ENCODE assay signal across 8 mouse cellular contexts in genomic region chr12:24975115-24975733, GRCm38 (mm10). TPM values are rescaled to one million over a fixed set of nuclear protein-coding genes. Genes with fewer than 3 reads are reported as not detected.
DNase-seq lines count a peak whose midpoint lies in the region; ATAC-seq lines count a peak whose summit lies in the region.

No protein-coding gene starts in this region.

- H3K9me3 ChIP-seq in embryonic facial prominence, embryonic 15.5 days (replicated peaks): no peaks in the 10 kb centered on the region
- no peaks in the 10 kb centered on the region for H3K9me3 ChIP-seq in limb, embryonic 11.5 days (ENCODE audit: control insufficient read depth, low read length)
- H3K9me3 ChIP-seq in midbrain, embryonic 13.5 days: no peaks in the 10 kb centered on the region

- peak overlapping the region; percentile 59 for H3K4me2 ChIP-seq in embryonic facial prominence, embryonic 15.5 days (replicated peaks)
- peak overlapping the region; percentile 69 for H3K4me2 ChIP-seq in limb, embryonic 11.5 days (ENCODE audit: low read depth, severe bottlenecking)
- peak overlapping the region; percentile 58 for H3K4me2 ChIP-seq in midbrain, embryonic 13.5 days (replicated peaks)

- ATAC-seq in embryonic facial prominence, embryonic 15.5 days (ENCODE audit: insufficient number of reproducible peaks, low FRiP score, low TSS enrichment, low read depth): peak; percentile 81
- ATAC-seq in limb, embryonic 11.5 days (ENCODE audit: insufficient number of reproducible peaks, low FRiP score, low TSS enrichment, low read depth): peak; percentile 10; the same call in 1 of the 2 replicates
- no peak; the same call in 1 of the 2 replicates for ATAC-seq in midbrain, embryonic 13.5 days

- peaks cover 16% of the 10 kb centered on the region for H3K4me1 ChIP-seq in embryonic facial prominence, embryonic 15.5 days
- H3K4me1 ChIP-seq in limb, embryonic 11.5 days (ENCODE audit: control insufficient read depth, insufficient read depth, low read length): no peaks in the 10 kb centered on the region
- peaks cover 28% of the 10 kb centered on the region for H3K4me1 ChIP-seq in midbrain, embryonic 13.5 days (replicated peaks)

- under 1% methylated on average over 31 of the region's 31 CpGs for WGBS in embryonic facial prominence, embryonic 15.5 days
- under 1% methylated on average over 28 of the region's 31 CpGs for WGBS in limb, embryonic 11.5 days
- WGBS in midbrain, embryonic 13.5 days: under 1% methylated on average over 31 of the region's 31 CpGs

- H3K27me3 ChIP-seq in embryonic facial prominence, embryonic 15.5 days: no peaks in the 10 kb centered on the region
- no peaks in the 10 kb centered on the region for H3K27me3 ChIP-seq in limb, embryonic 11.5 days (ENCODE audit: control insufficient read depth, insufficient read depth, low read length)
- H3K27me3 ChIP-seq in midbrain, embryonic 13.5 days: 0 out of 2 replicates have a peak, but pooled peaks cover 3% of the 10 kb centered on the region

- H3K4me3 ChIP-seq in embryonic facial prominence, embryonic 15.5 days (replicated peaks): peak overlapping the region; percentile 87
- H3K4me3 ChIP-seq in limb, embryonic 11.5 days (ENCODE audit: low read depth, low read length): peak overlapping the region; percentile 76
- peak overlapping the region; percentile 86 for H3K4me3 ChIP-seq in midbrain, embryonic 13.5 days (replicated peaks)

- no peaks in the 10 kb centered on the region for H3K36me3 ChIP-seq in embryonic facial prominence, embryonic 15.5 days
- no peaks in the 10 kb centered on the region for H3K36me3 ChIP-seq in limb, embryonic 11.5 days (ENCODE audit: control insufficient read depth, insufficient read depth, low read length)
- H3K36me3 ChIP-seq in midbrain, embryonic 13.5 days: no peaks in the 10 kb centered on the region

- peak; percentile 72 for DNase-seq in CD4-positive helper T cell, adult 2 months (ENCODE audit: low read depth, low spot score)
- DNase-seq in brain, adult 2 months (ENCODE audit: low read depth, low spot score): peak; percentile 88
- peak; percentile 47 to 69 for DNase-seq in heart, adult 9 months (ENCODE audit: low spot score in 2 of 2)
- peak; percentile 70 to 81 for DNase-seq in kidney, adult 8-10 months
- DNase-seq in limb, embryonic 11.5 days (ENCODE audit: low spot score): peak; percentile 79
- peak; percentile 20 for DNase-seq in skeletal muscle tissue, adult 2 months (ENCODE audit: low read depth, low spot score)

- peak overlapping the region; percentile 63 for H3K9ac ChIP-seq in embryonic facial prominence, embryonic 15.5 days
- H3K9ac ChIP-seq in limb, embryonic 11.5 days (ENCODE audit: low read length): peak overlapping the region; percentile 57
- peak overlapping the region; percentile 89 for H3K9ac ChIP-seq in midbrain, embryonic 13.5 days (replicated peaks)

- H3K27ac ChIP-seq in embryonic facial prominence, embryonic 15.5 days (replicated peaks): peak overlapping the region; percentile 94
- peak overlapping the region; percentile 45; the same call in 1 of the 2 replicates for H3K27ac ChIP-seq in limb, embryonic 11.5 days (replicated peaks; ENCODE audit: low read depth, low read length)
- H3K27ac ChIP-seq in midbrain, embryonic 13.5 days: peak overlapping the region; percentile 97

RNA-seq across cellular contexts. Expression of gene Kidins220, which starts 0.5 kb away (rescaled TPM):
- polyA plus RNA-seq in embryonic facial prominence, embryonic 15.5 days (2015; fragmentation: Nextera tagmentation; extraction: Ambion mirVana): 26.1 and 26.8 TPM in 2 replicates
- polyA plus RNA-seq in limb, embryonic 11.5 days (2014; fragmentation: Nextera tagmentation; extraction: Ambion mirVana): 14.7 and 22.2 TPM in 2 replicates
- polyA plus RNA-seq in midbrain, embryonic 13.5 days (2015; fragmentation: Nextera tagmentation; extraction: Ambion mirVana): 130 and 134 TPM in 2 replicates

Comparison
In these comparisons a context has a peak if more than half of its experiments do, and no peak if none do; other contexts are left out.
1. DNase-seq: peak in every context shown above with its lines; median percentile 88 in brain, adult 2 months; 79 in limb, embryonic 11.5 days; 76 in kidney, adult 8-10 months; 72 in CD4-positive helper T cell, adult 2 months; 58 in heart, adult 9 months; 20 in skeletal muscle tissue, adult 2 months.
2. H3K27ac ChIP-seq: peak in every context shown above with its lines; median percentile 97 in midbrain, embryonic 13.5 days; 94 in embryonic facial prominence, embryonic 15.5 days; 45 in limb, embryonic 11.5 days.